Mouse (Mus musculus): ENCODE measurements around the gene Nhlrc2. TPM values are rescaled to one million over a fixed set of nuclear protein-coding genes. Genes with fewer than 3 reads are reported as not detected.
A peak's percentile ranks its signal among the peaks of the same experiment; 100 is the strongest.

Nhlrc2 gene
- polyA plus RNA-seq, 1 experiment from 2014 or later = 13.4 TPM

DNA sequence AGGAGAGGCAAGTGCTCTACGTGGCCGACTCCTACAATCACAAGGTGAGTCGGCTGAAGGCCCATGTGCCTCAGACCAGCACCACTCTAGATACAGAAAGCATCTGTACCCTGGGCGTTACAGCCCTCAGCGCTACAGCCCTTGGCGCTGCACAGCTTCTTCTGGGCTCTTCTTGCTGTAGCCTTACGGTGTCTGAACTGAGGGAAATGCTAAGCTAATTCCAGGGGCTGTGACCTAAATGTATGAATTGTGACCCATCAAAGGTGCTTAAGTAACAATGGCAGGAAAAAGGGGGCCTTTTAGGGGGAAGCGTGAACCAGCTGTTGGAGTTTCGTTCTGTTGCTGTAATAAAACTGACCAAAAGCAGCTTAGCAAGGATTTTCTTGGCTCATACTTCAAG is 44.4 kb downstream of the Nhlrc2 start:
- no peak overlapping the region for H3K4me3 ChIP-seq (ENCODE audit: low read length)
- no peaks in the 10 kb centered on the region for H3K27me3 ChIP-seq (replicated peaks; ENCODE audit: control insufficient read depth, insufficient read depth, low read length)
- no peak overlapping the region for H3K27ac ChIP-seq (ENCODE audit: low read length)
- H3K4me2 ChIP-seq (ENCODE audit: low read depth, low read length) = no peak overlapping the region
- no peaks in the 10 kb centered on the region for H3K4me1 ChIP-seq (ENCODE audit: control insufficient read depth, insufficient read depth, low read length)
- peaks cover 16% of the 10 kb centered on the region for H3K36me3 ChIP-seq (ENCODE audit: control insufficient read depth, insufficient read depth, low read length)
- no peak overlapping the region for H3K9ac ChIP-seq (ENCODE audit: low read depth, low read length)
- H3K9me3 ChIP-seq (ENCODE audit: control insufficient read depth, low read length) = no peaks in the 10 kb centered on the region
- no peak for ATAC-seq
- 82% methylated on average over 9 of the region's 9 CpGs for WGBS

DNA sequence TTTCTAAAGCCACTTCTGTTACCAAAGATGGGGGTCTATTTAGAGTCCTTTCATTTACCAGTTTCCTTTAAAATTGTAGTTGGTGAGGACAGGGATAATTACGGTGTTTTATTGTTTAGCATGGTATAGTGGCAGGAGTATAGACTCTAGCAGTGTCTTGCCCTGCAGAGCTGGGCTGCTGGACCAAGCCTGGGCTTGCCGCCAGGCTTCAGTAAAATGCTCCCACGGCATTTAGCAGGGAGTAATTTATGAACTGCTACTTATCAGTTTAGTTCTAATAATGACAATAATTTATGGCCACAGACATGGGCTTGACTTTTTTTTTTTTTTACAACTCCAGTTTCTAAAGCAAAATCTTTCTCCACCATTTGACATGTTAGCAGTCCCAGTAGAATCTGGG is 51.9 kb downstream of the Nhlrc2 start:
- no peaks in the 10 kb centered on the region for H3K27me3 ChIP-seq (replicated peaks; ENCODE audit: control insufficient read depth, insufficient read depth, low read length)
- no peak for ATAC-seq
- no peak overlapping the region for H3K27ac ChIP-seq (ENCODE audit: low read length)
- H3K4me3 ChIP-seq (ENCODE audit: low read length) = no peak overlapping the region
- H3K9me3 ChIP-seq (ENCODE audit: control insufficient read depth, low read length) = no peaks in the 10 kb centered on the region
- WGBS = 31% methylated on average over 3 of the region's 3 CpGs
- peaks cover 12% of the 10 kb centered on the region for H3K4me1 ChIP-seq (ENCODE audit: control insufficient read depth, insufficient read depth, low read length)
- H3K4me2 ChIP-seq (ENCODE audit: low read depth, low read length) = no peak overlapping the region
- peaks cover 6% of the 10 kb centered on the region for H3K36me3 ChIP-seq (ENCODE audit: control insufficient read depth, insufficient read depth, low read length)
- H3K9ac ChIP-seq (ENCODE audit: low read depth, low read length) = no peak overlapping the region

DNA sequence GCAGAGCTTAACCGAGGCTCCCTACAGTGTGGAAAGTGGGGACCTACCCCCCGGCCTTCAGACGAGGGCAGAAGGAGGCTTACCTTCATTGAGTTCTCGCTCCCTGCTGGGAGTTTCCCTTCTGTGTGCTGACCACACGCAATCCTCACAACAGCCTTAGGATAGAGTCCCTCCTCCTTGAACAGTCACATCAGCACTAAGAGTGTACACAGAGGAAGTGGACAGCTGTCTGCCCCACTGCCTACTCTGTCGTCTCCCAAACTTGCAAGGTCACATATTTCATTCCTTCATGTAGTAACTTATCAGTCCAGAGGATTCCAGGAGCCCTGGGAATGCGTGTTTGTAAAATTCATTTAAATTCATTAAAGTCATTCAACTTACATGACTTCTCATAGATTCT is 52.7 kb downstream of the Nhlrc2 start:
- Histone ChIP-seq H3K9me3 (ENCODE audit: control insufficient read depth, low read length) (no peaks in the 10 kb centered on the region), H3K4me1 (ENCODE audit: control insufficient read depth, insufficient read depth, low read length) (peaks cover 12% of the 10 kb centered on the region), H3K4me3 (ENCODE audit: low read length) (no peak overlapping the region), H3K4me2 (ENCODE audit: low read depth, low read length) (no peak overlapping the region), H3K36me3 (ENCODE audit: control insufficient read depth, insufficient read depth, low read length) (peaks cover 3% of the 10 kb centered on the region; the same call in 1 of the 2 replicates), H3K9ac (ENCODE audit: low read depth, low read length) (no peak overlapping the region), H3K27ac (ENCODE audit: low read length) (no peak overlapping the region), H3K27me3 (replicated peaks; ENCODE audit: control insufficient read depth, insufficient read depth, low read length) (no peaks in the 10 kb centered on the region)
- 74% methylated on average over 7 of the region's 7 CpGs for WGBS
- no peak for ATAC-seq

DNA sequence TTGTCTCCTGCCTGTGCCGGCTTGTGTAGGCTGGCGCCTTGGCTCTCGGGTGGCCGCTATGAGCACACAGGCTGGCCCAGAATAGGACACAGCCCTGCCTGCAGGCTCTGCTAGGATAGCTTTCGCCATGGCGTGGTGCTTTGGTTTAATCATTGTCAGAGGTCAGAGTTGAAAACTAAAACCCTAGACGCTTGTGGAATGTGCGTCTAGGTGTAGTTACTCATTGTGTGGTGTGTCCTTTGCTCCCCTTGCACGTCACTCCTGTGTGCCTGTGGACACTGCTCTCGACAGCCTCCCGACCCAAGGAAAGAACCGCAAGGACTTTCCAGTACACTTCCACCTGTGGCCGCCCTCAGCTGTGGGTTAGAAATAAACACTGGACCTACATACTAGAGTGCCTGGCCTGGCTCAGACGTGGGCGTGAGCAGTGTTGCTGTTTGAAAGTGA is 53.9 kb downstream of the Nhlrc2 start:
- no peaks in the 10 kb centered on the region for H3K9me3 ChIP-seq (ENCODE audit: control insufficient read depth, low read length)
- H3K27me3 ChIP-seq (replicated peaks; ENCODE audit: control insufficient read depth, insufficient read depth, low read length) = no peaks in the 10 kb centered on the region
- H3K27ac ChIP-seq (ENCODE audit: low read length) = peak overlapping the region; percentile 10; the same call in 1 of the 2 replicates
- WGBS = 54% methylated on average over 15 of the region's 15 CpGs
- H3K4me1 ChIP-seq (ENCODE audit: control insufficient read depth, insufficient read depth, low read length) = peaks cover 12% of the 10 kb centered on the region
- H3K9ac ChIP-seq (ENCODE audit: low read depth, low read length) = no peak overlapping the region
- peaks cover 3% of the 10 kb centered on the region; the same call in 1 of the 2 replicates for H3K36me3 ChIP-seq (ENCODE audit: control insufficient read depth, insufficient read depth, low read length)
- peak overlapping the region; percentile 42 for H3K4me2 ChIP-seq (ENCODE audit: low read depth, low read length)
- no peak overlapping the region for H3K4me3 ChIP-seq (ENCODE audit: low read length)
- ATAC-seq = peak; percentile 89

DNA sequence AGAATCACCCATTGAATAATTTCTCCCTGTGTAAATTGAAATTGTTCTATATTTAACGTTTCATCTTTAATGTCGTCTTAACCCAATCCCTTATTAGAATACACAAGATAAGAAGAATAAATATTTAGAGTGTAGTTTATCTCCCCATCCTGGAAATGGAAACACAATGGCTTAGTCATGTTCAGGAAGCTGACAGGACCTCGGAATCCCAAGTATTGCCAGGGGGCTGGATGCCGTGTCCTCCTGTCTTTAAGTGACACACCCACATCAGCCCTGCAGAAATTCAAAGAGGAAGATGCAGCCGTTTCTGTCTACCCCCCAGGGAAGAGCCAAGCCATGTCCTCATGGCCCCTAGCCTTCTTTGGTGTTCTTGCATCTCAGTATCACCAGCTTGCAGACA is 60.9 kb downstream of the Nhlrc2 start:
- no peak for ATAC-seq
- WGBS = 34% methylated on average over 5 of the region's 5 CpGs

DNA sequence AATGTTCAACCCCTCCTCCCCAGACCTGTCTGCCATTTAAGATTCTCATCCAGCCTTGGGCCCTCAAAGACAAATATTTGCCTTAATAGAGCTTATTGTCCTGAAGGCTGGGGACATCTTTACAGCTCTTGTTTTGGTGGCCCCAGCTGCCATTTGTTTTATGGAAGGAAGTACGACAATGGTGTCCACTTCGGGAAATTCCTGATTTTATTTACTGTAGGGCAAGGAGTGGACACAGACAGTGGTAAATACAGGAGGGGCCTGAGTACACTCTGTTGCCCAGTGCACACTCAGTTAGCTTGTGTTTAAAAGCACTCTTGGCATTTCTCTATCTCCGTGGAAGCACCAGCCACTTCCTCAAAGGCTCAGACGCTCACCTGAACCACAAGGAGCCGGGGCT is 66.1 kb downstream of the Nhlrc2 start:
- Histone ChIP-seq H3K4me1 (ENCODE audit: control insufficient read depth, insufficient read depth, low read length) (no peaks in the 10 kb centered on the region), H3K27me3 (replicated peaks; ENCODE audit: control insufficient read depth, insufficient read depth, low read length) (no peaks in the 10 kb centered on the region), H3K27ac (ENCODE audit: low read length) (no peak overlapping the region), H3K36me3 (ENCODE audit: control insufficient read depth, insufficient read depth, low read length) (no peaks in the 10 kb centered on the region), H3K9ac (ENCODE audit: low read depth, low read length) (no peak overlapping the region), H3K4me2 (ENCODE audit: low read depth, low read length) (no peak overlapping the region), H3K9me3 (ENCODE audit: control insufficient read depth, low read length) (no peaks in the 10 kb centered on the region), H3K4me3 (ENCODE audit: low read length) (no peak overlapping the region)
- 60% methylated on average over 5 of the region's 5 CpGs for WGBS
- ATAC-seq = no peak

More for the DNA sequence above, 60.9 kb downstream of the Nhlrc2 start:
- Histone ChIP-seq H3K9me3 (ENCODE audit: control insufficient read depth, low read length) (no peaks in the 10 kb centered on the region), H3K4me3 (ENCODE audit: low read length) (no peak overlapping the region), H3K36me3 (ENCODE audit: control insufficient read depth, insufficient read depth, low read length) (no peaks in the 10 kb centered on the region), H3K4me2 (ENCODE audit: low read depth, low read length) (no peak overlapping the region), H3K4me1 (ENCODE audit: control insufficient read depth, insufficient read depth, low read length) (no peaks in the 10 kb centered on the region), H3K9ac (ENCODE audit: low read depth, low read length) (no peak overlapping the region), H3K27ac (ENCODE audit: low read length) (no peak overlapping the region), H3K27me3 (replicated peaks; ENCODE audit: control insufficient read depth, insufficient read depth, low read length) (no peaks in the 10 kb centered on the region)

DNA sequence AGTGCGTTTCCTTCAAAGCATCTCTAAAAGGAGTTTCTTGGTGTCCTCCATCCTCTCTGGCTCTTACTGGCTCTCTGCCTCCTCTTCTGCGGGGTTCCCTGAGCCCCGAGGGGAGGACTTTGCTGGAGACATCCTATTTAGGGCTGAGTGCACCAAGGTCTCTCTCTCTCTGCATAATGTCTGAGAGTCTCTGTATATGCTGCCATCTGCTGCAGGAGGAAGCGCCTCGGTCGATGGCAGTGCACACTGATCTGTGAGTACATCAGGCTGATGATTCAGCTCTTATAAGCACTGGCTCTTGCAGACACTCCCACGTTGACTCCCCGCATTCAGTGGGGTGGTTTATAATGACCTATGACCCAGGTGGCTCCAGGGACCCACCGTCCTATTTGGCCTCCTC is 70.8 kb downstream of the Nhlrc2 start:
- Histone ChIP-seq H3K4me3 (ENCODE audit: low read length) (no peak overlapping the region), H3K27ac (ENCODE audit: low read length) (no peak overlapping the region), H3K4me2 (ENCODE audit: low read depth, low read length) (no peak overlapping the region), H3K4me1 (ENCODE audit: control insufficient read depth, insufficient read depth, low read length) (no peaks in the 10 kb centered on the region), H3K9ac (ENCODE audit: low read depth, low read length) (no peak overlapping the region), H3K9me3 (ENCODE audit: control insufficient read depth, low read length) (no peaks in the 10 kb centered on the region), H3K27me3 (replicated peaks; ENCODE audit: control insufficient read depth, insufficient read depth, low read length) (no peaks in the 10 kb centered on the region), H3K36me3 (ENCODE audit: control insufficient read depth, insufficient read depth, low read length) (no peaks in the 10 kb centered on the region)
- WGBS = 46% methylated on average over 9 of the region's 9 CpGs
- ATAC-seq = no peak

DNA sequence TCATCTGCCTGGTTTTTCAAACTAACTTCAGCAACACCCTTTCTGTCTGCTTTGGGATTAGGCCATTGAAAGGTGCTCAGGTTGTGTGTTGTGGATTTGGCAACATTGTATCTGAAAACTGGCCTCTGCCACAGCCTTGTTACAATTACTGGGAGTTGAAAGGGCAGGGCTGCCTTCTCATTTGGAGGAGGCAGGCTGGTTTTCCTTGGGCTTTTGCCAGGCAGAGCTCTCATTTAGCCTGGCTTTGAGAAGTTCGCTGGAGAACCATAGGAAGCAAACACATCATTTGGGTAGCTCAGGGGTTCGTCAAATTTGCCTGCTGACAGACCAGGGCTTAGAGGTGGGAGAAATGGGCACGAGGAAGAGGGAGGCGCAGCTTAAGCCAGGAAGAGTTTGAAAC is 71.5 kb downstream of the Nhlrc2 start:
- no peak for ATAC-seq
- Histone ChIP-seq H3K36me3 (ENCODE audit: control insufficient read depth, insufficient read depth, low read length) (no peaks in the 10 kb centered on the region), H3K9ac (ENCODE audit: low read depth, low read length) (no peak overlapping the region), H3K27me3 (replicated peaks; ENCODE audit: control insufficient read depth, insufficient read depth, low read length) (no peaks in the 10 kb centered on the region), H3K27ac (ENCODE audit: low read length) (no peak overlapping the region), H3K4me2 (ENCODE audit: low read depth, low read length) (no peak overlapping the region), H3K4me3 (ENCODE audit: low read length) (no peak overlapping the region), H3K9me3 (ENCODE audit: control insufficient read depth, low read length) (no peaks in the 10 kb centered on the region), H3K4me1 (ENCODE audit: control insufficient read depth, insufficient read depth, low read length) (no peaks in the 10 kb centered on the region)
- WGBS = 78% methylated on average over 4 of the region's 4 CpGs

DNA sequence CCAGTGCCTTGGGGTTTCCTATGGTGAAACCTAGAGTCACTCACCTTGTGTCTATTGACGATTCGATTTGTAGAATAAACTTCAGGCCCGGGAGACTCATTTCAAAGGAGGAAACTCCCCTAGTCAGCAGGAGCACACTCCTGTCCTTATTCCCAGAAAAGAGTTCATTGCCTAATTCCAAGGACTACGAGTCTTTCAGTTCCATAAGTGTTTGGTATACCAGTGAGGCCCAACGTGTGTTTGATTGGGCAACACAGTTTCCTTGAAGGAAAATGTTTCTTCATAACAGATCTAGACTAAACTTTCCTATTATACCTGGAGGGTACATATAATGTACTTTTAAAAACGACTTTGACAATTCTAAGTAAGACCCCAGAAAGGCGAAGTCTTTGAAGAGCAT is 73.8 kb downstream of the Nhlrc2 start:
- no peak overlapping the region for H3K27ac ChIP-seq (ENCODE audit: low read length)
- 86% methylated on average over 7 of the region's 7 CpGs for WGBS
- H3K4me3 ChIP-seq (ENCODE audit: low read length) = no peak overlapping the region
- H3K4me1 ChIP-seq (ENCODE audit: control insufficient read depth, insufficient read depth, low read length) = no peaks in the 10 kb centered on the region
- H3K9ac ChIP-seq (ENCODE audit: low read depth, low read length) = no peak overlapping the region
- no peaks in the 10 kb centered on the region for H3K27me3 ChIP-seq (replicated peaks; ENCODE audit: control insufficient read depth, insufficient read depth, low read length)
- no peak overlapping the region for H3K4me2 ChIP-seq (ENCODE audit: low read depth, low read length)
- ATAC-seq = no peak
- H3K36me3 ChIP-seq (ENCODE audit: control insufficient read depth, insufficient read depth, low read length) = no peaks in the 10 kb centered on the region
- H3K9me3 ChIP-seq (ENCODE audit: control insufficient read depth, low read length) = no peaks in the 10 kb centered on the region

DNA sequence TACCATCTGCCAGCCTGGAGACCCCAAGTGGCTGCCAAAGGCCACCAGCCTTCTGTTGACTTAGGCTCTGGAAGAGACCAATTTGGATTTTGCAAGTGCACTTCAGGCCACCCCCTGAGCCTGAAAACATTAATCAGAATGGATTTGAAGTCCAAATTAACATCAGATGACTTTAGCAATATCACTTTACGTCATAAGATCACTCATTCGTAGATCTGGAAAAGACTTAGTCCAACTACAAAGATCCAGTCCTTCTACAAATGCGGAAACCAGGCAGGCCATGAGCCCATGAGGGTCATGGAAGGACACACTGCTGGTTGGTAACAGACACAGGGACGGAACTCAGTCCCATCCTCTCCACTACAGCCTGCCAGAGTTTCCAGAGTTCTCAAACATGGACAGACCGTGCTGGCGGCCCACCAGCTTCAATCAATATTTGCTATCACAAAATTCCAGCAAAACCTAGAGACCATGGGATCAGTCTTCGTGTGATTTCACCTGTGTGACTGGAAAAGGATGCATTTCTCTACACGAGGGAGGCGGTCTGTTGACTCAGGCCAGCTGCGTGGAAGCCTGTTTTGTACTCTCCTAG is 79.9 kb downstream of the Nhlrc2 start:
- Histone ChIP-seq H3K4me2 (ENCODE audit: low read depth, low read length) (no peak overlapping the region), H3K4me1 (ENCODE audit: control insufficient read depth, insufficient read depth, low read length) (peaks cover 7% of the 10 kb centered on the region; the same call in 1 of the 2 replicates)
- ATAC-seq = no peak

More for the DNA sequence above, 79.9 kb downstream of the Nhlrc2 start:
- H3K4me3 ChIP-seq (ENCODE audit: low read length) = no peak overlapping the region
- no peaks in the 10 kb centered on the region for H3K9me3 ChIP-seq (ENCODE audit: control insufficient read depth, low read length)
- H3K27ac ChIP-seq (ENCODE audit: low read length) = no peak overlapping the region
- no peaks in the 10 kb centered on the region for H3K27me3 ChIP-seq (replicated peaks; ENCODE audit: control insufficient read depth, insufficient read depth, low read length)
- no peaks in the 10 kb centered on the region for H3K36me3 ChIP-seq (ENCODE audit: control insufficient read depth, insufficient read depth, low read length)
- no peak overlapping the region for H3K9ac ChIP-seq (ENCODE audit: low read depth, low read length)
- 74% methylated on average over 10 of the region's 10 CpGs for WGBS
